Mouse (Mus musculus) forelimb bud, embryonic 11.5 days (tissue): ENCODE measurements around the gene Faah.

Source experiments
- DNase-seq: peaks from one replicate; pipeline ENCODE4 v3.0.0-alpha.2; 2012; ENCODE audit warnings: low read depth, low spot score

Faah gene

DNA sequence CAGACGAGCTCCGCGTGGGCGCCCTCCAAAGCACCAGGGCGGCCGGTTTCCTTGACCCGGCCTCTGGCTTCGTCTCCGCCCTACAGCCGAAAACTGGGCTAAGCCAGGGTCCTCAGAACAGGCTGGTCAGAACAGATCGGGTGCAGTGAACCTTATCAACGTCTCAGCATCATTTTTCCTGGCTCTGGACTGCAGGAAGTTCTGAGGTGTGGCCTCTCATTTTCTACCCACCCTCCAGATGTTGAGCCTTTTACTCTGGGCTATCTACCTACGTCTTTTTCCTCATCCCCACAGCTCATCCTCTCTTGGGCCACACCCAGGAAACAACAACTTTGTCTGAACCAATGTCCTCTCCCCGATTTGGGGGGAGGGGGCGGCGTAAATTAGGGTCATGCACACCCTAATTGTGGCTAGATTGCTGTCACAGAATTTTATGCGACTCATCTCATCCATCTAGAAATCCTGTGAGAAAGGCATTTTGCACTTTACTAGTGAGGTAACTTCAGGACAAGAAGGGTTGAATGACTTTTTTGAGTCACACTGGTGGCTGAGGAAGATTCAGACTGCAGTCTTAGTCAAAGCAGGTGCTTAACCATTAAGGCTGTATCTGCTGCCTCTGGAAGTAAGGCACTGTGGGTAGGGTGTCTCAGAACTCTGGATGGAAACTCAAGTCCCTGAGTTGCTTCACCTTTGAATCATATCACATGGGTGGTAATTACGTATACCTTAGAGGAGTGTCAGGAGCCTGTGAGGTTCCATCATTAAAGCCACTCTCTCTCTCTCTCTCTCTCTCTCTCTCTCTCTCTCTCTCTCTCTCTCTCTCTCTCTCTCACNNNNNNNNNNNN lies at the start of gene Faah:
Gene Faah (minus strand): TSS at position 25 of the 845 bp plus-strand sequence.
- no peak for DNase-seq

DNA sequence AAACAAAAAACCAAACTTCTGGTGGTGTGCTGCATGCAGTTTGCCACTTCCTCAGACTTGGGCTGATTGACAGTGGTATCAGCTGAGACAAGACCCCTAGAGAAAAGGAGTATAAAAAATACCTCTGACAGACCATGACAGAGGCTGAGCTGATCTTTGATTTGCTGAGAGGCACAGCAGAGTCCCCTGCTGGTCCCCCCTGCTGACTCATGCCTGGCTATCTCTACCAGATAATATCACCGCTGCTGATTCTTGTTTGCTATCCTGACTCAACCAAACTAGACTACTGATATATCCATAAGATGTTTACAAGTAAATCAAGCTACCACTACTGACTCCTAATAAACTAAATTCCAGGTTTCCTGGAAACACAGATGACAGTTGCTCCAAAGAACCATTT lies 46.1 kb upstream of the Faah start:
- DNase-seq, result no peak

DNA sequence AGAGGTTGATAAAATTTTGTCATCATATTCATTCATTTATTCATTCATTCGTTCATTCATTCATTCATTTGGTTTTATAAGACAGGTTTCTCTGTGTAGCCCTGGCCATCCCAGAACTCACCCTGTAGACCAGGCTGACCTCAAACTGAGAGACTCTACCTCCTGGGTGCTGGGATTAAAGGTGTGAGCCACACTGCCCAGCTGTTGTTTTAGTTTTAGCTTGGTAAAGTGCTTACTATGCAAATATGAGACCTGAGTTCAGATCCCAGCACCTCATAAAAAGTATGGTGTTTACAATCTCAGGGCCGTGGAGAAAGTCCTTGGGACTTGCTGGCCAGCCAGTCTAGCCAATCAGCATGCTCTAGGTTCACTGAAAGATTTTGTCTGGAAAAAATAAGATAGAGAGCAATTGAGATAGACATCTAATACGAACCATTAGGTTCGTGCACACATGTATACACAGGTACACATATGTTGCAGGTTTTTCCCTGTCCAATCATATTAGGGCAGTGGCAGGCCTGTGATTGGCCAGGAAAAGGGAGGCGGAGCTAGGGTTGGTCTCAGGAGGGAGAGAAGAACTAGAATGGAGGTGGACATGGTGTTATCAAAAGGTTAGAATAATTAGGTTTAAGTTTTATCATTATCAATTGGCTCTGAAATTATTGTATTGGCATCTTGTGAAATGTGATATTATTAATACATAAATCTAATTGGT lies 41.4 kb upstream of the Faah start:
- DNase-seq, result no peak

DNA sequence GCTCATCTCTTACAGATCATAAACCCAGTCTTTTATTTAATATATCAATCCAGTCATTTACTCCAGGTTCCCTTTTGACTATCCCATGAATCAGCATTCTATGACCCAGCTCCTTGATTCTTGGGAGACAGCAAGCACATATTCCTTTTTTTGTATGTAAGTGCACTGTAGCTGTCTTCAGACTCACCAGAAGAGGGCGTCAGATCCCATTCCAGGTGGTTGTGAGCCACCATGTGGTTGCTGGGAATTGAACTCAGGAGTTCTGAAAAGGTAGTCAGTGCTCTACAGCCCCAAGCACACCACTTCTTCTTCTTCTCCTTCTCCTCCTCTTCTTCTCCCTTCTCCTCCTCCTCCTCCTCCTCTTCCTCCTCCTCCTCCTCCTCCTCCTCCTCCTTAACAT lies 39.8 kb upstream of the Faah start:
- no peak for DNase-seq

DNA sequence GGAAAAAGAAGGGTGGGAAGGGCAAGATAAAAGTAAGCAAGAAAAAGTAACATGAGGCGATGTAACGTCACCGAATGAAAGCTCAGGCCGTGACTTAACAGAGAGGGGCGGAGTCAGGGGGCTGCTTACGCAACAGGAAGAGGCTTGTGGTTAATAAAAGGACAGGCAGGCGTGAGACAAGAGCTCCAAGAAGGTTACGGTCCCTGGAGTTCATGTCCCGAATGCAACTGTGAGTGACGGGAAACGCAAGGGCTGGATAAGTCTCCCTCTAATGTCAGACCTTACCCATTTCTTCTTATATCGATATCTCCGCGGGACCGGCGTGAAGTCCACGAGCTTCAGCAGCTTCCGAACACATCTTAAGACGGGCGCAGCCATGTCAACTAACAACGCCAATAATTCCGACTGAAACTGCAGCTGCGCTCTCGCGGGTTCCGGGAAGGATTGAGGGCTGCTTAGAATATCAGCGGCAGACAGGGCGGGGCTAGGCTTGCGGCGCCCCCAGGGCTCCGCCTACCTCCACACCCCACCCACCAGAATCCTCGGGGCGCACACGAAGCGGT lies 35.8 kb upstream of the Faah start, which contains the start of gene Nsun4:
Gene Nsun4 (minus strand): TSS at position 478 of the 563 bp plus-strand sequence.
- peak; percentile 89 for DNase-seq

DNA sequence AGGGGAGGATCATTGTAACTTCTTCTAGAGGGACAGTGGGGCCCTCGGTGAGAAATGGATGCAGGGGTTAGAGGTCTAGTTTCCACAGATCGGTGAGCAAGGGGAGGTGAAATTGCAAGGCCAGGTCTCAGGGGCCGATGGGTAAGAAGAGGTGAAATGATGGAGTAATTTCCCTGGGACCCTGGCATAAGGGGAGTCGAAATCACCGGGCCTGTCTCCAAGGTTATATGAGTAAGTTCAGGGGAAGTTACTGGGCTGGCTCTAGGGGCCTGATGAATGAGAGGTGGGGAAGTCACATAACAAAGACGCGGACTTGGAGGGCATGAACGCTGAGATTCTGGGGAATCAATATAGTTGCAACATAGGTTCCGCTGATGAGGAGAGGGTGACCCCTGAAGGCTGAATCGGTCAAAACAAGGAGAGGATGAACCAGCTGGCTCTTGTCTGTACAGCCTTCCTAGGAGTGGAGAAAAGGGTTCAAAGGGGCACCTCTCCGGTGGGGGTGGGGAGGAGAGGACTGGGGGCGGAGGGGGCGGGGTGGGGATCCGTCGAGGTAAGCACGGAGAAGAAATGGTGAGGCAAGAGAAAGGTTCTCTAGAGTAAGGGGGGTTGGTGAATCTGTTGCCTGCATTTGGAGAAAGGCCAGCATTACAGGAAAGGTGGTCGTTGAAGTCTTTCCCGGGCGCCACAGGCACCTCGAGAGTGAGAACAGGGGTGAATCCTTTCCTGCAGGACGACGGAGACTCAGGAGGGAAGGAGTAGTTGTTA lies 35.0 kb upstream of the Faah start:
- peak; percentile 13 for DNase-seq

DNA sequence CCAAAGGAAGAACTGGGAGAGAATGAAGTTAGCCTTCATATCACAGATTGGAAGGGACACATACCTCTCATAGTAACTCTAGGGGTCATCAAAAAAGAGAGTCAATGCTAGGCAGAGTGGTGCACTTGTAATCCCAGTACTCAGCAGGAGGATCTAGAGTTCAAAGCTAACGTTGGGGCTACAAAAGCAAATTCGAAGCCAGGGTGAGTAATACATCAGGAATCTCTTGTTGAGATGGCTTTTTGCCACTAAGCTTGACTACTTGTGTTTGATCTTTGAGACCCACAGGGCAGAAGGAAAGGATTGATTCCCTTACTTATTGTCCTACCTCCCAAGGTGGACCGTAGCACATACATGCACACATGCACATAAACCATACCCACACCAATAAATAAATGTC lies 31.5 kb upstream of the Faah start:
- no peak for DNase-seq

DNA sequence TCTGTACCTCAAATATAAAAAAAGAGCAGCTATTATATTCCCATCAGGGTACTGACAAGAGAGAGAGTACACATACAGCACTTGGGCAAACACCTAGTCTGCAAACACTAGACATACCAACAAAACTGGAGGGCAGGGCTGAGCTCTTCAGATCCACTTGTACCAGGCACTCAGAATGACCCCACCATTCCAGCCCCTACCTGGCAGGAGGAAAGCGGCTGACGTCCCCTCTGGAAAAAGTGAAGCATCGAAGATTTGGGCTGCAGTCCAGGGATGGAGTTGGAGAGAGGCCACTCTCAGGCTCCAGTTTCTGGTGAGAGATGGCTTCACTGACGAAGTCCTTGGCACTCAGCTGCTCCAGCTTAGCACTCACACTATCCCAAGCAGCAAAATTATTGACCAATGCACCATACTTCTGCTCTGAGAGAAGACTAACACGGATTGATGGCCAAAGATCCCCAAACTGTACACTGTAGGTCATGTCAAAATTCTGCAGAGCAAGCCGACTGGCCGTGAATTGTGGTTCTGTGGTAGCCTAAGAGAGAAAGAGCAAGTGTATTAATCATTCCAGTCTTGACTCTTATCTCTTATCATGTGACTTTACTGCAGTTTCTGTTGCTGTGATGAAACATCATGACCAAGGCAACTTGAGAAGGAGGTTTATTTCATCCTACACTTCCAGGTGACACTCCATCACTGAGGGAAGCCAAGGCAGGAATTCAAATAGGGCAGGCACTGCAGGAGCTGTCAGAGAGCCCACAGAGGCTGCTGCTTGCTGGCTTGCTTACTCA lies 30.6 kb upstream of the Faah start:
- DNase-seq, result no peak

DNA sequence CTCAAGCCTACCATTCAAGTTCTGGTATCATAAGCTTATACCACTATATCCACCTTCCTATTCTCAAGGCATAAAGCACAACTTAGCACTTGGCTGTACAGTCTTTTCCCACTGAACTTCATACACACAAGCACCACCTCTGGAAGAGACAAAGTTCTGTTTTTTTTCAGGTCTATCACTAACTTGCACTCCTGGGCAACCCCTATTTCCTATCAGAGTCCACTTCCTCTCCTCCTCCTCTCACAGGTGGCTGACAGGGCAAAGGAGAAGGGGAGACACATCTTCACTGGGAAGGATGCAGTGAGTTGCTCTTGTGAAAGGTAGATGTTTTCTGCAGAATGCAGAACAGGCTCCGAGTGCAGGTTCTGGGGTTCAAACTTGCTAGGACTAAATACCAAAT lies 30.0 kb upstream of the Faah start:
- DNase-seq, result no peak

DNA sequence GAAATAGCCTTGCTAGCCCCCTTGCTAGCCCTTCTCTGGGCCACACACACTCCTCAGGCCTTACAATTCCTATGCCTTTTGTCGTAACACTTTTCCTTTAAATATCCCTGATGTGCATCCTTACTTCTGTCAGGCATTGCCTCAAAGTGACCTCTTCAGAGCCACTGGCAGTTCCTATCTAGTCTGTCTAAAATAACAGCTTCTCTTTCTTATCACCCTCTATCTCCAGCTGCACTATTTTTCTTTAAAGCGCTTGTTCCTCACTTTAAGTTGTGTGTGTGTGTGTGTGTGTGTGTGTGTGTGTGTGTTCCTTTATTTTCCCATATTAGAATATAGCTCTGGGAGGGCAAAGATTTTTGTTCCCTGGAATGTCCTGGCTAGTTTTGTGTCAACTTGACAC lies 28.9 kb upstream of the Faah start:
- no peak for DNase-seq

DNA sequence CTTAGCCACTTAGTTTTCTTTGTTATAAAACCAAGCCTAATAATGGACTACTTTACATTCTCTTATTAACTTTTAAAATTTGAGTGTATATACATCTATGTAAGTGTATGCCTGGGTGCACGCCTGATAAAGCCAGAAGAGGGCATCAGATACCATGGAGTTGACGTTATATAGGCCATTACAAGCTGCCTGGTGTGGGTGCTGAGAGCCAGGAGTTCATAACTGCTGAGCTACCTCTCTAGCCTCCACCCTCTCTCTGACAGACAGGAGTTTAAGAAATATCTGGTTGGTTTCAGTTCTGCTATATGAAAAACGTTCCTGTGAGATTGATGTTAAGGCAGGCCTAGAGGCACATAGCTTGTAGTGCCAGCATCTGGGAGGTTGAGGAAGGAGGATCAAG lies 24.5 kb upstream of the Faah start:
- DNase-seq, result no peak

DNA sequence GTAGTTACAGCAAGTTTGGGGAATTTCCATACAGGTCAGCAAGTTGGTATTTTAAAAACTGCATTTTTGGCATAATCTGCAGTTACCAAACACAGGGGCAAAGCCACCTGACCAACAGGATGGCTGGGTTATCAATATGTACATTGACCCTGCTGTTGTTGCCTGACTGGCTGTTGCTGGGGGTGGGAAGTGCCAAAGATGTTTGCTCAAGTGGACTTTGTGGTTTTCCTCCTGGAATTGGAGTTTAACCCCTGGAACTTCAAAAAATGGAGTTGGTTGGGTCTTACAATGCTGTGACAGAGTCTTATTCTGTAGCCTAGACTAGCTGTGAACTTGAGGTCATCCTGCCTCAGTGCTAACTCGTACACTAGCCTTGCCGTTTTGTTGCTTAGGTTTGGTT lies 22.7 kb upstream of the Faah start:
- no peak for DNase-seq

DNA sequence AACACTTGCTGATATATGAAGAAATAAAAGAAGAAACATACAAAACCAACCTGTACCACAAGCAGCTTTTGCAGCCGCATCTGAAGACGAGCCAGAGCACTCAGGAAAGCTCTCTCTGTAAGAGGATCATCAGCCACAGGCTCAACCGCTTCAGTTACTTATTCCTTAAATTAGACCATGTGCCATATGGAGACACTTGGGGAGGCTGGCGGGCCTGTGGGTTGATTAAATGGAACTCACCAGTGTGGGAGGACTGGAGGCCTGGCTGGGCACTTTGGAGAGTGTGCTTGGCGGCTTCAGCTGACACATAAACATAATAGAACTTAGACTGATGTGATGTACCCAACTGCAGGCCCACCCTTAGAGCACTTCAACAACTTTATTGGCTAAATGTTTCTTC lies 15.6 kb upstream of the Faah start:
- DNase-seq, result no peak

DNA sequence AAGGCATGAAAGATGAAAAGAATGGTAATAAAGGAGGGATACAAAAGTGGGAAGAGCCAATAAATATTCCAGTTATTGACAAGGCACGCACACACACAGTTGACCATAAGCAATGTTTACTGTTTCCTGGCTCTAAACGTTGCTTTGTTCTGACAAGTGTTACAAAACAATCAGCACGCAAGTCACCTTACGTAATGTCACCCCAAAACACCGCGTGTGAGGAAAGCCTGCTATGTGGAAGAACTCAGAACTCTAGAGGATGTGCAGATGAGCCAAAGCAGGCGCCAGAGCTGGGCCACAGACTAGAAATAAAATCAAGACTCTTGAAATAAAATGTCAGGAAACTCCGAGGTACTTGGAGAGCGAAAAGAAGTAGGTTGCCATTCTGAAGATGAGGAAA lies 15.2 kb upstream of the Faah start:
- DNase-seq, result no peak

DNA sequence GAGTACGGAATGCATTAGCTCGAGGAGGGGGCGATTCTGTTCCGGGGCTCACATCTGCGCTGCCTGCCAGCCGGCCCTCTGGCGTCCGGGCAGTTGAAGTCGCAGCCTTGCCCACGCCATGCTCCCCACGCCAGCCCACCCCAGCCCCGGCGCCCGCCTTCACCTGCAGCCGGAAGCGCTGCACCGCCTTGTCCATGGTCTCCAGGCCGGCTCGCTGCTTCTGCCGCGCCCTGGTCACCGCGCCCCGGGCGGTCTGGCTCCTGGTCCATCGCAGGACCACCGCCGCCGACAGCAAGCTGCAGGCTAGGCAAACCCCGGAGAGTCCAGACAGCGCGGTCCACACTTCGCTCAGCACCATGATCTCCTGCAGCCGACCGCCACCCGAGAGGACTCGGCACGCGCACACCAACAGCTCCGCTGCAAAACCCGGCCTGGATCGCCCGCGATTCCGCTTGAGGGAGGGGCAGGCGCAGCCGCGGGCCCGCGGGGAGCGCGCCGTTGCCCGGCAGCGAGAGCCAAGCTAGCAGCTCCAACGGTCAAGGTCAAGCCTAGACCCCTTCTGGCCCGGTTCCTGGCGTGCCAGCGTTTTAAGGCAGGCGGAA lies 325 bp downstream of the Faah start:
- DNase-seq, result peak; percentile 56

DNA sequence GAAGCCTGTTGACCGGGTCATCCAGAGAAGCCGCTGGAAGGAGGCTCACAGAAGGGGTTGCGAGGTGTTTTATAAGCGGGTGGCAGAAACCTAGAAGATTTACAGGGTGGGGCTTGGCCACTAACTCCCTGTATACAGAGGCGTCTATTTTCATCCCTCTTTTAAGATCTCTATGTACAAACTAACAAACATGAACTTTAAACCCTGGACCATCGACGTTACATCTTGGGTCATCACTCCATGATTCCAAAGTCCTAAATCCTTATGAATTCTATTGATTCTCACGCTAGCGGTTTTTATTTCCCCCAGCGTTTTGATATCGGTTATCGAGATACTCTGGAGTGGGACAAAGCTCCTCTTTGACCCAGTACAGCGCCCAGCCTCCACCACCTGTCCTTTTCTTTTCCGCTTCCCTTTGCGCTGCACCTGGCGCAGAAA lies 845 bp downstream of the Faah start:
- peak; percentile 14 for DNase-seq

DNA sequence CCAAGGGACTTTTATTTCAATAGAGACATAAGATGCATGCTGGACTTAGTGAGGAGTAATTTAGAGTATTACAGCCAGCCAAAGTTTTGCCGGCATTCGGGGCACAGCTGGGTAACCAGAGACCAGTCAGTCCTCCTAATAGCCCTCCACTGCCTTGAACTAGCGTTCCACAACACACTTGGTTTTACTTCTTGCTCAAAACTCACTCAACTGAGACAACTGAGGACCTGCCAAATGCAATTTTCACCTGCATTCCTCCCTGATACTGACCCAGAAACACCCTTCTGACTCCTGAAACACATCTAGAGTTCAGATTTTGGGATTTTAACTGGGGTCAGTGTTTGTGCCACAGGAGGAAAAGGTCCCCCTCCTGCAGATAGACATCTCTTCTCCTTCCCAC lies 1.3 kb downstream of the Faah start:
- no peak for DNase-seq

DNA sequence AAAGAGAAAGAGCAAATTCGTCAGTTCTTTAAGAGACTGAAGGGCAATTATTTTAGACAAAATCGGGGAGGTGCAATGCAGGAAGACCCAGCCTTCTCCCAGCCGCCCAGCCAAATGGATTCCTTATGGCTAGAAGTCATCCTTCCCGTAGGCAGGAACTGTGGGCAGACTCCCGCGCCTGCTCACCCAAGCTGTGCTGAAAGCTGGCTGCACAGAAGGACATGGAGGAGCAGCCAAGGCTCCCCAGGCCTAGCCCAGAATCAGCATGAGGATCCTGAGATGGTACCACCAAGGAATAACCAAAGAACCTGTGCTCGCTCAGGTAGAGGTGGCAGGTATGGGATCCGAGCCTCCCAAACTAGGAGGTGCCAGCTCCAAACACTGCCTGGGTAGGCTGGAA lies 1.7 kb downstream of the Faah start:
- DNase-seq, result no peak

DNA sequence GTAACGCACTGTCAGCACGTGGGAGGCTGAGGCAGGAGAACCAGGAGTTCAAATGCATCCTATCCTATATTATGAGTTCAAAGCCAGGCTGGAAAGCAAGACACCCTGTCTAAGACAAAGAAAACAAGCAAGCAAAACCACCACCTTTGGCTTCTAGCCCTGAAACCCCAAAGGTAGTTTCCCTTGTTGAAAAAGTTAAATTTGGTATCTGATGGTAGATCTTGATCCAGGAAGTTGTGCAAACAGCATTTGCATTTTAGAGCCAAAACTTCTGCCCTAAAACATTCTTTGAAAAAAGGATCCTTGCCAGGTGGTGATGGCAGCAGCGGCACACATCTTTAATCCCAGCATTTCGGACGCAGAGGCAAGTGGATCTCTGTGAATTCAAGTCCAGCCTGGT lies 2.2 kb downstream of the Faah start:
- no peak for DNase-seq

DNA sequence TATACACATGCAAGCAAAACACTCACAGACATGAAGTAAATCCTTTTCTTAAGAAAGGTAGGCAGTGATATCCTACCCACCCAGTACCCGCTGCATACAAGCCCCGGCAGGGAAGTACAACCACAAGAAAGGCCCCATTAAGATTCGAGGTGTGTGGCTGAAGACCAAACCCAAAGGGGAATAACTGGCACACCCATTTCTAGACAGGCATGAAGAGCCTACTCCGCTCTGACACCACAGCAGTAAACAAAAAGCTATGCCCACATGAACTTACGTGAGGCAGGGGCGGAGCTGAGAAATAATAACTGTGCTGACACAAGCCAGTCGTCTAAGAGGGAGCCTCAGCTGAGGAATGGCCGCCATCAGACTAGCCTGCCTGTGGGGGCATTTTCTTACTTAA lies 7.5 kb downstream of the Faah start:
- no peak for DNase-seq

DNA sequence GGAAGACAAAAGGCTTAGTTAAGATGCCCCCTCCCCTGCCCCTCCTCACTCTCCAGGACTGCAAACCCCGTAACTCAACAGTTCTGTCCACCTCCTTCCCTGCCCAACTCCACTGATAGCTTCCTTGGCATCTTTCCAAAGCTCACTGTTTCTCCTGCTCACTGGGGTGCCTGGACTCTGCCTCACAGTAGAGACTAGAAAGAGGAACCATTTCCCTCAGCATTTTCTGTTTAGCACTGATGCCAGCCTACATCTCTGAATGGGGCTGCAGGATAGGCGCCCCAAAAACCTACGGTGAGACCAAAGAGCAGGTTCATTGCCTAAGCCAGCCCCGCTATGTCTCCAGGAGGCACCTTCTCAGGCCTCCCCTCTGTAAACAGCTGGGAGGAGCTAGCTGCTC lies 16.5 kb downstream of the Faah start:
- no peak for DNase-seq
